Mouse (Mus musculus): ENCODE results near the gene Cpb2. TPM values are rescaled to one million over a fixed set of nuclear protein-coding genes. Genes with fewer than 3 reads are reported as not detected.

Gene Cpb2
- polyA plus RNA-seq, 1 experiment = not detected

DNA sequence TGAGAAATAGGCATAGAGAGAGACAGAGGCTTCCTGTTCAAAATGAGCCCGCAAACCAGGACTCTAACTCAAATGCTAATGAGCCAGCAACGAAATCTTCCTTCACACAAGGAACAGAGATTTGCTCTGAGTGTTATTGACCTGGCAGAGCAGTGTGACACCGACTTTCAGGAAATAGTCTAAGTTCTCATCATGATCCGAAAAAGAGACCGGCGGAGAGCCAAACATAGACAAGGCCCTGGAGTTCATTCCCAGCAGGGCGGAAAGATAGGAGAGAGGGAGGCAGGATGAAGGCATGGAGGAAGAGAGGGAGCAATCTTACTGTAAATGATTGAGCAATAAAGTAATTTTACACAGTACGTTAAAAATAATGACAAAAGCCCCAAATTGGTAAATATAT, 5.0 kb upstream of the Cpb2 start:
- Histone ChIP-seq H3K27me3 (ENCODE audit: control insufficient read depth, insufficient read depth, low read length) (no peaks in the 10 kb centered on the region), H3K4me3 (ENCODE audit: control insufficient read depth, insufficient read depth, low read length) (no peak overlapping the region), H3K27ac (ENCODE audit: control insufficient read depth, insufficient read depth, low read length) (no peak overlapping the region), H3K36me3 (ENCODE audit: control insufficient read depth, insufficient read depth, low read length) (no peaks in the 10 kb centered on the region), H3K4me1 (replicated peaks; ENCODE audit: control insufficient read depth, insufficient read depth, low read length) (no peaks in the 10 kb centered on the region)
- WGBS = 93% methylated on average over 8 of the region's 8 CpGs
- no peak for DNase-seq
- no peak for TF ChIP-seq CTCF (IDR thresholded peaks at IDR 0.05; ENCODE audit: borderline replicate concordance, control insufficient read depth, extremely low read depth, insufficient read depth, low read length, poor library complexity)
- no peak for TF ChIP-seq POLR2A (IDR thresholded peaks at IDR 0.05; ENCODE audit: control insufficient read depth, extremely low read depth, insufficient read depth, low read length, poor library complexity)

- no peak overlapping the region for H3K27ac ChIP-seq (ENCODE audit: control insufficient read depth, insufficient read depth, low read length)
- no peak for DNase-seq
- no peak for TF ChIP-seq POLR2A (IDR thresholded peaks at IDR 0.05; ENCODE audit: control insufficient read depth, extremely low read depth, insufficient read depth, low read length, poor library complexity)
- TF ChIP-seq CTCF (IDR thresholded peaks at IDR 0.05; ENCODE audit: borderline replicate concordance, control insufficient read depth, extremely low read depth, insufficient read depth, low read length, poor library complexity) = no peak
- H3K4me3 ChIP-seq (ENCODE audit: control insufficient read depth, insufficient read depth, low read length) = no peak overlapping the region
- H3K4me1 ChIP-seq (replicated peaks; ENCODE audit: control insufficient read depth, insufficient read depth, low read length) = no peaks in the 10 kb centered on the region
- WGBS = 46% methylated on average over 6 of the region's 6 CpGs
- H3K36me3 ChIP-seq (ENCODE audit: control insufficient read depth, insufficient read depth, low read length) = no peaks in the 10 kb centered on the region
- no peaks in the 10 kb centered on the region for H3K27me3 ChIP-seq (ENCODE audit: control insufficient read depth, insufficient read depth, low read length)
Observed at GRCm38 (mm10) chr14:75238054-75238692, 3.9 kb upstream of the Cpb2 start.

DNA sequence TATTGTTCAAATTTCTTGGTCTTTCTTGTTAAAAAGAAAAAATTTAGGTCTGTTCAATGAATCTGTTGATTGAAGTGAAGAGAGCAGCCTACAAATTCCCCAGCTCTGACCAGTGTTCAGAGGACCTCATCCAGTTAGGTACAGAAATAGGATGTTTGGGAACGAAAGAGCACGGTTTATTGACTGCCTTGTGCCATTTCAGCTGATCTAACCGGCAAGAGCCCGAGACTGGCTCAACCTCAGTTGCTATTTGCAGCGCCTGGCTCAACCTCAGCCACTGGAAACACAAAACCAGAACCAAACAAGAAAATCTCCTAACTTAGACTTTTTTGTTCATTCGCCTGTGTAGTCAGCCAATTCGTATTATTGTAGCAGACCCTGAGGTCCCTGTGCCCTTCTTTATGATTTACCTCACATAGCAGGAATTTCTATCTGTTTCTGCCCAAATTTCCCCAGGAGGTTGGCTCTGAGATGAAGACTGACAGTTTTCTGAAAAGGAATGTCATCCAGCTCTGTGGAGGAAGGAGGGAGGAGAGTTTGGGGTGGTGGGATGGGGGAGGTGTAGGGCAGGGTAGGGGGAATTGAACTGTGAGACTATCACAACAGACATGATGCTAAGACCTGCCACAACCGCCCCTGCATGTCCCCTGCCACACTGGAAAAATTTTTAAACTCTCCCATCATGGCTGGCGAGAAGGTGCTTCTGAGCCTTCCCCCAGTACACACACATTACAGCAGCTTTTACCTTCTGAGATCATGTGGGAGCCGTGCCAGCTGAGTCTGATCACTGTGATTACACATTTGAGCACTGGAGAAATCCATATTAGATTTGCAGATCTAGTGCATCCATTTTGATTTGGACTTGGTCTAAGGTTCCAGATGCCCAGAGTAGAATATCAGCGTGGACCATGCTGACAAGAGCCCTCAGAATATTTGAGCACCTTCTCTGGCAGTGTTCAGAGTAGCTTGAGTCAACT, 4.2 kb downstream of the Cpb2 start:
- H3K27me3 ChIP-seq (ENCODE audit: control insufficient read depth, insufficient read depth, low read length) = no peaks in the 10 kb centered on the region
- H3K36me3 ChIP-seq (ENCODE audit: control insufficient read depth, insufficient read depth, low read length) = no peaks in the 10 kb centered on the region
- WGBS = 93% methylated on average over 11 of the region's 11 CpGs
- TF ChIP-seq CTCF (IDR thresholded peaks at IDR 0.05; ENCODE audit: borderline replicate concordance, control insufficient read depth, extremely low read depth, insufficient read depth, low read length, poor library complexity) (no peak), POLR2A (IDR thresholded peaks at IDR 0.05; ENCODE audit: control insufficient read depth, extremely low read depth, insufficient read depth, low read length, poor library complexity) (no peak)
- no peak overlapping the region for H3K4me3 ChIP-seq (ENCODE audit: control insufficient read depth, insufficient read depth, low read length)
- H3K4me1 ChIP-seq (replicated peaks; ENCODE audit: control insufficient read depth, insufficient read depth, low read length) = no peaks in the 10 kb centered on the region
- H3K27ac ChIP-seq (ENCODE audit: control insufficient read depth, insufficient read depth, low read length) = no peak overlapping the region
- no peak for DNase-seq

GRCm38 (mm10) chr14:75250432-75250831, 8.3 kb downstream of the Cpb2 start:
- no peaks in the 10 kb centered on the region for H3K36me3 ChIP-seq (ENCODE audit: control insufficient read depth, insufficient read depth, low read length)
- no peak overlapping the region for H3K27ac ChIP-seq (ENCODE audit: control insufficient read depth, insufficient read depth, low read length)
- WGBS = 93% methylated on average over 3 of the region's 3 CpGs
- H3K4me1 ChIP-seq (replicated peaks; ENCODE audit: control insufficient read depth, insufficient read depth, low read length) = no peaks in the 10 kb centered on the region
- TF ChIP-seq CTCF (IDR thresholded peaks at IDR 0.05; ENCODE audit: borderline replicate concordance, control insufficient read depth, extremely low read depth, insufficient read depth, low read length, poor library complexity) (no peak), POLR2A (IDR thresholded peaks at IDR 0.05; ENCODE audit: control insufficient read depth, extremely low read depth, insufficient read depth, low read length, poor library complexity) (no peak)
- H3K27me3 ChIP-seq (ENCODE audit: control insufficient read depth, insufficient read depth, low read length) = no peaks in the 10 kb centered on the region
- no peak for DNase-seq
- no peak overlapping the region for H3K4me3 ChIP-seq (ENCODE audit: control insufficient read depth, insufficient read depth, low read length)

DNA sequence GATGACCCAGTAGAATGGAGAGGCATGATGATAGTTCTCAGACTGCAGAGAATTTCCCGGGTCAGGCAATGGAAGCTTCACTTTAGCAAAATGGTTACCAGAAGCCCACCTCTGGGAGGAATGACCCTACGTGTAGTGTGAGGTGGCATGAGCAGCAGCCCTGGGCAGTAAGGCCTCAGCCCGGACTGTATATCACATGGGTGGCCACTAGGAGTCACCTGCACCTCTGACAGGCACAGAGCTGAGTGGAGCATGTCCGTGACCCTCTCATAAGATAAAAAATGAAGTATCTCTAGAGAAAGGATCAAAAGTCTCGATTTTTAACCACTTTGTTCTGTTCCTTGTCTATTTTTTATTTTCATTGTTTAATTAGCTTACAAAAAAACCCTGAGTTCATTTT, 14.4 kb downstream of the Cpb2 start:
- WGBS = 55% methylated on average over 5 of the region's 5 CpGs
- TF ChIP-seq CTCF (IDR thresholded peaks at IDR 0.05; ENCODE audit: borderline replicate concordance, control insufficient read depth, extremely low read depth, insufficient read depth, low read length, poor library complexity) (0 out of 2 replicates have a peak, but pooled peaks have one; percentile 25), POLR2A (IDR thresholded peaks at IDR 0.05; ENCODE audit: control insufficient read depth, extremely low read depth, insufficient read depth, low read length, poor library complexity) (no peak)
- H3K4me3 ChIP-seq (ENCODE audit: control insufficient read depth, insufficient read depth, low read length) = no peak overlapping the region
- DNase-seq = peak; percentile 11
- H3K27me3 ChIP-seq (ENCODE audit: control insufficient read depth, insufficient read depth, low read length) = no peaks in the 10 kb centered on the region
- no peaks in the 10 kb centered on the region for H3K36me3 ChIP-seq (ENCODE audit: control insufficient read depth, insufficient read depth, low read length)
- no peaks in the 10 kb centered on the region for H3K4me1 ChIP-seq (replicated peaks; ENCODE audit: control insufficient read depth, insufficient read depth, low read length)
- no peak overlapping the region for H3K27ac ChIP-seq (ENCODE audit: control insufficient read depth, insufficient read depth, low read length)

- no peak overlapping the region for H3K4me3 ChIP-seq (ENCODE audit: control insufficient read depth, insufficient read depth, low read length)
- no peak for DNase-seq
- no peaks in the 10 kb centered on the region for H3K27me3 ChIP-seq (ENCODE audit: control insufficient read depth, insufficient read depth, low read length)
- H3K36me3 ChIP-seq (ENCODE audit: control insufficient read depth, insufficient read depth, low read length) = no peaks in the 10 kb centered on the region
- no peak overlapping the region for H3K27ac ChIP-seq (ENCODE audit: control insufficient read depth, insufficient read depth, low read length)
- no peaks in the 10 kb centered on the region for H3K4me1 ChIP-seq (replicated peaks; ENCODE audit: control insufficient read depth, insufficient read depth, low read length)
- WGBS = 88% methylated on average over 5 of the region's 5 CpGs
- TF ChIP-seq CTCF (IDR thresholded peaks at IDR 0.05; ENCODE audit: borderline replicate concordance, control insufficient read depth, extremely low read depth, insufficient read depth, low read length, poor library complexity) = no peak
Observed at GRCm38 (mm10) chr14:75269531-75269930, 27.4 kb downstream of the Cpb2 start.

Measured in thymus, adult 2 months (tissue).